Mouse (Mus musculus): ENCODE data around the gene Gm906. TPM values are rescaled to one million over a fixed set of nuclear protein-coding genes. Genes with fewer than 3 reads are reported as not detected.

The Gm906 gene
- polyA plus RNA-seq, 1 experiment from 2014 or later: not detected

Small RNAs within 50 kb of the gene (microRNA-seq; reads per million reads assigned to microRNA genes)
- gene Gm24017 (ENCODE audit: insufficient number of aligned reads): not detected

Other genes starting within 250 kb of the Gm906 start
- 26.0 and 31.9 TPM in 2 replicates for gene Fbxw17, start 167.6 kb upstream of the Gm906 start, polyA plus RNA-seq (2014; fragmentation: Nextera tagmentation; extraction: Ambion mirVana)
- not detected in 2 replicates for gene Gm47429, start 193.6 kb upstream of the Gm906 start, polyA plus RNA-seq (2014; fragmentation: Nextera tagmentation; extraction: Ambion mirVana)
- not detected in 2 replicates for gene Nutm2, start 217.0 kb upstream of the Gm906 start, polyA plus RNA-seq (2014; fragmentation: Nextera tagmentation; extraction: Ambion mirVana)